Mouse (Mus musculus) testis, adult 2 months (tissue): ENCODE measurements around the gene Vwa3b.

ENCODE experiments used
- CTCF ChIP-seq: fragments of 200-500 bp; IDR thresholded peaks from 2 replicates; pipeline ENCODE4 v1.5.1; 2012; ENCODE audit warnings: low read depth, mild to moderate bottlenecking, inconsistent platforms, low read length, moderate library complexity; ENCODE audit not compliant: control insufficient read depth, insufficient read depth, insufficient replicate concordance
- POLR2A ChIP-seq: fragments of 200-500 bp; IDR thresholded peaks from 2 replicates; pipeline ENCODE4 v1.6.1; 2012; ENCODE audit warnings: low read depth, mild to moderate bottlenecking, inconsistent platforms, low read length, moderate library complexity; ENCODE audit not compliant: control insufficient read depth

DNA sequence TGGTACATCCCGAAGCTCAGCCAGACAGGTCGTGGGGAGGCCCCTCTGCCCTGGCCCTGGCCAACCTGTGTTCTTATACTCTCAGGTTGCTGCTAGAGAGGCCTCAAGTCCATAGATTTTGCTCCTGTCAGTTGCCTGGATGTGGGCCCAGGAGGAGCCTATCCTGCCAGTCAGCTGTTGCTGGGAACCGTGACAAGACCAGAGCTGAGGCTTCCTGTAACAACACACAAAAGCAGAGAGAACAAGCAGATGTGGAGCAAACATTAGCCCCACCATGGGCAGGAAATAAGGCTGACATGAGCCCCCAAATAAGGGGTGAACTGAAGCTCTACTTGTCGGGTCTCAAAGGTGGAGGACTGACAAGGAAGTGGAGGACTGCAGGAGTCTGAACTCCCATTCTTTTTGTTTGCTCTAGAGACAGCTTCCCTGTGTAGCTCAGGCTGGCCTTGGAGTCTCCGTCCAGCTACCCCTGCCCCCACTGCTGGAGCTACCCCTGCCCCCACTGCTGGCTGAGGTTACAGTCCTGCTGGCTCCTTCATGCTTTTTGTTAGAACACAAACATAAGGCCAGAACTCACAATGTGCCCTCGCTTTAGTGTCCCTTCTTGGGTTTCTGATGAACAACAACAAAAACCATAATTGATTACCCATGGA is 29.7 kb upstream of the Vwa3b start:
- TF ChIP-seq CTCF (no peak), POLR2A (no peak)
